Mouse (Mus musculus) thymus, postnatal 25 days (tissue): ENCODE results near the gene Golph3.
"Not testable (repeated sequence)": the region's sequence is repeated elsewhere in the genome, so short reads cannot be mapped to it uniquely, and the experiment has no call there.

Experiments
- DNase-seq: peaks from one replicate; pipeline ENCODE4 v3.0.0; 2022

The Golph3 gene

GRCm38 (mm10) chr15:12360519-12361212 lies 39.4 kb downstream of the Golph3 start:
- DNase-seq = no peak

GRCm38 (mm10) chr15:12362001-12362700 lies 40.9 kb downstream of the Golph3 start:
- no peak for DNase-seq

GRCm38 (mm10) chr15:12362701-12363040 lies 41.4 kb downstream of the Golph3 start:
- DNase-seq = no peak

GRCm38 (mm10) chr15:12364096-12364495 lies 42.8 kb downstream of the Golph3 start:
- DNase-seq = no peak

- DNase-seq = no peak
These were observed 44.3 kb downstream of the Golph3 start for GRCm38 (mm10) chr15:12365416-12366071.

GRCm38 (mm10) chr15:12366072-12366469 lies 44.8 kb downstream of the Golph3 start:
- DNase-seq = no peak

- DNase-seq = not testable (repeated sequence)
These were observed 45.5 kb downstream of the Golph3 start for GRCm38 (mm10) chr15:12366580-12367305.

- no peak for DNase-seq
These were observed 46.2 kb downstream of the Golph3 start for GRCm38 (mm10) chr15:12367306-12368080.

GRCm38 (mm10) chr15:12368357-12368756 lies 47.1 kb downstream of the Golph3 start:
- DNase-seq = no peak

- no peak for DNase-seq
These were observed 47.6 kb downstream of the Golph3 start for GRCm38 (mm10) chr15:12368850-12369249.

- DNase-seq = no peak
These were observed 48.8 kb downstream of the Golph3 start for GRCm38 (mm10) chr15:12370096-12370495.

GRCm38 (mm10) chr15:12371183-12371582 lies 49.9 kb downstream of the Golph3 start:
- DNase-seq = peak; percentile 75

GRCm38 (mm10) chr15:12373496-12373895 lies 52.2 kb downstream of the Golph3 start:
- no peak for DNase-seq

GRCm38 (mm10) chr15:12373918-12374317 lies 52.7 kb downstream of the Golph3 start:
- DNase-seq = no peak

- DNase-seq = no peak
These were observed 53.7 kb downstream of the Golph3 start for GRCm38 (mm10) chr15:12374916-12375315.

GRCm38 (mm10) chr15:12375641-12376311 lies 54.5 kb downstream of the Golph3 start:
- DNase-seq = peak; percentile 91

GRCm38 (mm10) chr15:12376491-12377069 lies 55.3 kb downstream of the Golph3 start:
- peak; percentile 15 for DNase-seq

GRCm38 (mm10) chr15:12377800-12378199 lies 56.5 kb downstream of the Golph3 start:
- no peak for DNase-seq

GRCm38 (mm10) chr15:12380057-12380456 lies 58.8 kb downstream of the Golph3 start:
- no peak for DNase-seq

- peak; percentile 77 for DNase-seq
These were observed 59.3 kb downstream of the Golph3 start for GRCm38 (mm10) chr15:12380548-12380947.

GRCm38 (mm10) chr15:12384679-12385078 lies 63.4 kb downstream of the Golph3 start:
- DNase-seq = no peak
